Mouse (Mus musculus): ENCODE results near the gene Nup210l. TPM values are rescaled to one million over a fixed set of nuclear protein-coding genes. Genes with fewer than 3 reads are reported as not detected.

Nup210l gene
- polyA plus RNA-seq, 1 experiment from 2014 or later: 0.08 TPM

DNA sequence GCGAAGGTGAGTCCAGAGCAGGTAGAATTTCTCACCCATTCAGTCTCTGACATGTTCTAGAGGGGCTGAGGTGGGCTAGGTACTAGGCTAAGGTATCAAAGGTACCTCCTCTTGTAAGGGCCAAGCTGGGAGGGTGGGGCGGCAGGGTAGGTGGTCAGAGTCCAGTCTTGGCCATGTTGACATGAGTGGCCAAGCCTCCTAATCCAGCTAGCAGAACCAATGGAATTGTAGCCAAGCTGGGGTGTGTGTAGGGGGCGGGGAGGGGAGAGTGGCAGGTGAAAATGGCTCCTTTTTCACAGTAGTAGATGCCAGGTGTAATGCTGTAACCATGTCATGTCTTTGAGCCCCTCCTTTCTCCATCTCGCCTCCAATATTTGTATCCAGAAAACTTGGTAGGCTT lies 154.6 kb downstream of the Nup210l start:
- WGBS (ENCODE audit: insufficient replicate concordance): 66% methylated on average over 4 of the region's 4 CpGs
- H3K4me3 ChIP-seq (replicated peaks): no peak overlapping the region
- ATAC-seq (ENCODE audit: insufficient read depth): no peak
- H3K27me3 ChIP-seq: no peaks in the 10 kb centered on the region
- H3K4me1 ChIP-seq (replicated peaks): peaks cover 26% of the 10 kb centered on the region
- H3K9me3 ChIP-seq (replicated peaks): no peaks in the 10 kb centered on the region
- H3K27ac ChIP-seq (replicated peaks): no peak overlapping the region
- no peak overlapping the region for H3K4me2 ChIP-seq
- no peak overlapping the region for H3K9ac ChIP-seq
- peaks cover 58% of the 10 kb centered on the region for H3K36me3 ChIP-seq (replicated peaks)

MicroRNA genes within 50 kb of the gene (microRNA counts, 519-probe panel; counts per million panel counts)
- 3,951 counts per million, percentile 81 among the panel's probes with 10 or more counts for microRNA mmu-miR-190b

Small RNAs within 50 kb of the gene (microRNA-seq; reads per million reads assigned to microRNA genes)
- 18.0 reads per million, percentile 34 among the genes with 10 or more reads in this experiment for gene Mir190b

Other genes with a start within 250 kb of the Nup210l start
- gene Il6ra, start 190.9 kb upstream of the Nup210l start, polyA plus RNA-seq (2015; fragmentation: Nextera tagmentation; extraction: Ambion mirVana): 5.3 and 6.3 TPM in 2 replicates
- 1.3 and 1.7 TPM in 2 replicates for gene Atp8b2, start 140.6 kb upstream of the Nup210l start, polyA plus RNA-seq (2015; fragmentation: Nextera tagmentation; extraction: Ambion mirVana)
- 118 and 124 TPM in 2 replicates for gene Hax1, start 105.4 kb upstream of the Nup210l start, polyA plus RNA-seq (2015; fragmentation: Nextera tagmentation; extraction: Ambion mirVana)
- gene 4933434E20Rik, start 52.5 kb upstream of the Nup210l start, polyA plus RNA-seq (2015; fragmentation: Nextera tagmentation; extraction: Ambion mirVana): 71.4 and 75.6 TPM in 2 replicates
- gene Ubap2l, start 51.5 kb upstream of the Nup210l start, polyA plus RNA-seq (2015; fragmentation: Nextera tagmentation; extraction: Ambion mirVana): 54.0 and 61.5 TPM in 2 replicates
- gene Tpm3, start 31.5 kb upstream of the Nup210l start, polyA plus RNA-seq (2015; fragmentation: Nextera tagmentation; extraction: Ambion mirVana): 185 and 190 TPM in 2 replicates
- 479 and 574 TPM in 2 replicates for gene Rps27, start 109.5 kb downstream of the Nup210l start, polyA plus RNA-seq (2015; fragmentation: Nextera tagmentation; extraction: Ambion mirVana)
- 3.7 and 4.7 TPM in 2 replicates for gene Rab13, start 109.6 kb downstream of the Nup210l start, polyA plus RNA-seq (2015; fragmentation: Nextera tagmentation; extraction: Ambion mirVana)
- gene Jtb, start 127.5 kb downstream of the Nup210l start, polyA plus RNA-seq (2015; fragmentation: Nextera tagmentation; extraction: Ambion mirVana): 40.7 and 42.7 TPM in 2 replicates
- 0.37 and 0.47 TPM in 2 replicates for gene Creb3l4, start 139.4 kb downstream of the Nup210l start, polyA plus RNA-seq (2015; fragmentation: Nextera tagmentation; extraction: Ambion mirVana)
- gene Slc39a1, start 144.0 kb downstream of the Nup210l start, polyA plus RNA-seq (2015; fragmentation: Nextera tagmentation; extraction: Ambion mirVana): 27.6 and 28.1 TPM in 2 replicates
- gene Crtc2, start 150.0 kb downstream of the Nup210l start, polyA plus RNA-seq (2015; fragmentation: Nextera tagmentation; extraction: Ambion mirVana): 6.1 and 7.9 TPM in 2 replicates
- gene Dennd4b, start 161.1 kb downstream of the Nup210l start, polyA plus RNA-seq (2015; fragmentation: Nextera tagmentation; extraction: Ambion mirVana): 2.3 and 2.6 TPM in 2 replicates
- gene Gatad2b, start 189.0 kb downstream of the Nup210l start, polyA plus RNA-seq (2015; fragmentation: Nextera tagmentation; extraction: Ambion mirVana): 3.4 and 3.5 TPM in 2 replicates